ENCODE assay signal across 8 mouse cellular contexts in genomic region chr14:75130501-75131318, GRCm38 (mm10). TPM values are rescaled to one million over a fixed set of nuclear protein-coding genes. Genes with fewer than 3 reads are reported as not detected.
A peak's percentile ranks its signal among the peaks of the same experiment; 100 is the strongest.
DNase-seq lines count a peak whose midpoint lies in the region; ATAC-seq and TF ChIP-seq lines count a peak whose summit lies in the region.

Lrrc63 (minus strand) TSS chr14:75130881.
Lcp1 (plus strand) TSS chr14:75131101.

- peak within 1 kb of the TSS; percentile 66 for H3K4me3 ChIP-seq in erythroblast, embryonic 14.5 days (replicated peaks)
- H3K4me3 ChIP-seq in heart, embryonic 13.5 days: peak within 1 kb of the TSS; percentile 77
- H3K4me3 ChIP-seq in kidney, postnatal 0 days (replicated peaks; ENCODE audit: low read depth, low read length): peak within 1 kb of the TSS; percentile 46
- peak within 1 kb of the TSS; percentile 75 for H3K4me3 ChIP-seq in liver, embryonic 12.5 days

- H3K27ac ChIP-seq in heart, embryonic 13.5 days (replicated peaks): peak within 1 kb of the TSS; percentile 63
- H3K27ac ChIP-seq in kidney, postnatal 0 days: no peak within 1 kb of the TSS
- peak within 1 kb of the TSS; percentile 71 for H3K27ac ChIP-seq in liver, embryonic 12.5 days

- no peaks in the 10 kb centered on the region for H3K36me3 ChIP-seq in erythroblast, embryonic 14.5 days (ENCODE audit: control insufficient read depth)
- H3K36me3 ChIP-seq in heart, embryonic 13.5 days: no peaks in the 10 kb centered on the region
- H3K36me3 ChIP-seq in kidney, postnatal 0 days (ENCODE audit: insufficient read depth, low read length): no peaks in the 10 kb centered on the region
- H3K36me3 ChIP-seq in liver, embryonic 12.5 days: no peaks in the 10 kb centered on the region
- no peaks in the 10 kb centered on the region for H3K36me3 ChIP-seq in splenic B cell, adult 2 months (ENCODE audit: control insufficient read depth, insufficient read depth, low read length, poor library complexity, severe bottlenecking)

- TF ChIP-seq CTCF in brain, embryonic 14.5 days (IDR thresholded peaks at IDR 0.05; ENCODE audit: borderline replicate concordance, extremely low read depth, insufficient read depth, insufficient read length): no peak
- no peak for TF ChIP-seq CTCF in kidney, postnatal 0 days (IDR thresholded peaks at IDR 0.05; ENCODE audit: low read depth)

- no peak for TF ChIP-seq POLR2A in brain, embryonic 14.5 days (IDR thresholded peaks at IDR 0.05; ENCODE audit: borderline replicate concordance, extremely low read depth, insufficient read depth, insufficient read length, poor library complexity, severe bottlenecking)

- no peaks in the 10 kb centered on the region for H3K9me3 ChIP-seq in erythroblast, embryonic 14.5 days (ENCODE audit: control insufficient read depth, low read length)
- H3K9me3 ChIP-seq in heart, embryonic 13.5 days: no peaks in the 10 kb centered on the region
- no peaks in the 10 kb centered on the region for H3K9me3 ChIP-seq in kidney, postnatal 0 days (replicated peaks; ENCODE audit: low read length)
- no peaks in the 10 kb centered on the region for H3K9me3 ChIP-seq in liver, embryonic 12.5 days (replicated peaks)

- peaks cover 68% of the 10 kb centered on the region for H3K27me3 ChIP-seq in erythroblast, embryonic 14.5 days (ENCODE audit: control insufficient read depth)
- H3K27me3 ChIP-seq in heart, embryonic 13.5 days (replicated peaks): peaks cover 13% of the 10 kb centered on the region
- H3K27me3 ChIP-seq in kidney, postnatal 0 days (ENCODE audit: insufficient read depth, low read length): no peaks in the 10 kb centered on the region
- H3K27me3 ChIP-seq in liver, embryonic 12.5 days (replicated peaks): peaks cover 21% of the 10 kb centered on the region
- no peaks in the 10 kb centered on the region for H3K27me3 ChIP-seq in splenic B cell, adult 2 months (ENCODE audit: control insufficient read depth, insufficient read depth, low read length, poor library complexity, severe bottlenecking)

- WGBS in heart, embryonic 13.5 days: under 1% methylated on average over 42 of the region's 42 CpGs
- under 1% methylated on average over 42 of the region's 42 CpGs for WGBS in kidney, postnatal 0 days
- 1% methylated on average over 40 of the region's 42 CpGs for WGBS in liver, embryonic 12.5 days (ENCODE audit: insufficient replicate concordance)

- peak; percentile 92 for DNase-seq in A20 (ENCODE audit: low read depth, low spot score)
- peak; percentile 84 for DNase-seq in brain, embryonic 14.5 days (ENCODE audit: low read depth)
- DNase-seq in kidney, postnatal 0 days (ENCODE audit: low spot score): peak; percentile 82
- peak; percentile 77 for DNase-seq in naive thymus-derived CD4-positive, alpha-beta T cell, adult 2 months (ENCODE audit: low read depth)
- DNase-seq in splenic B cell, adult 2 months (ENCODE audit: low read depth, low spot score): peak; percentile 88

- peak; percentile 91 for ATAC-seq in heart, embryonic 13.5 days (ENCODE audit: extremely low read depth, insufficient number of reproducible peaks, low FRiP score, low TSS enrichment)
- ATAC-seq in kidney, postnatal 0 days (replicated peaks; ENCODE audit: low FRiP score, low read depth): peak; percentile 87
- peak; percentile 97 for ATAC-seq in liver, embryonic 12.5 days

- peaks cover 26% of the 10 kb centered on the region for H3K4me1 ChIP-seq in erythroblast, embryonic 14.5 days (ENCODE audit: control insufficient read depth)
- peaks cover 7% of the 10 kb centered on the region; the same call in 1 of the 2 replicates for H3K4me1 ChIP-seq in heart, embryonic 13.5 days
- 0 out of 2 replicates have a peak, but pooled peaks cover 4% of the 10 kb centered on the region for H3K4me1 ChIP-seq in kidney, postnatal 0 days (replicated peaks; ENCODE audit: insufficient read depth, low read length)
- peaks cover 37% of the 10 kb centered on the region for H3K4me1 ChIP-seq in liver, embryonic 12.5 days

- peak within 1 kb of the TSS; percentile 95 for H3K4me2 ChIP-seq in heart, embryonic 13.5 days
- peak within 1 kb of the TSS; percentile 85 for H3K4me2 ChIP-seq in kidney, postnatal 0 days (ENCODE audit: low read length)
- peak within 1 kb of the TSS; percentile 94 for H3K4me2 ChIP-seq in liver, embryonic 12.5 days

- peak within 1 kb of the TSS; percentile 77 for H3K9ac ChIP-seq in heart, embryonic 13.5 days
- H3K9ac ChIP-seq in kidney, postnatal 0 days (ENCODE audit: low read depth, low read length): peak within 1 kb of the TSS; percentile 41; the same call in 1 of the 2 replicates
- peak within 1 kb of the TSS; percentile 79 for H3K9ac ChIP-seq in liver, embryonic 12.5 days

RNA-seq across cellular contexts. Expression of gene Lrrc63, which starts in this region (rescaled TPM):
- polyA plus RNA-seq in brain, embryonic 14.5 days (2012; rRNA removed): 0.05 TPM in 2 replicates
- not detected in 2 replicates for polyA plus RNA-seq in erythroblast, embryonic 14.5 days (2012)
- 0.11 TPM in 1 of 2 replicates, not detected in the other for polyA plus RNA-seq in heart, embryonic 13.5 days (2015; fragmentation: Nextera tagmentation; extraction: Ambion mirVana)
- polyA plus RNA-seq in kidney, postnatal 0 days (2015; fragmentation: Nextera tagmentation; extraction: Ambion mirVana): not detected in 2 replicates
- polyA plus RNA-seq in liver, embryonic 12.5 days (2016; fragmentation: Nextera tagmentation; extraction: Ambion mirVana): not detected in 2 replicates

RNA-seq across cellular contexts. Expression of gene Lcp1, which starts in this region (rescaled TPM):
- polyA plus RNA-seq in brain, embryonic 14.5 days (2012; rRNA removed): 3.6 and 7.4 TPM in 2 replicates
- polyA plus RNA-seq in erythroblast, embryonic 14.5 days (2012): 0.15 and 0.19 TPM in 2 replicates
- polyA plus RNA-seq in heart, embryonic 13.5 days (2015; fragmentation: Nextera tagmentation; extraction: Ambion mirVana): 24.5 and 29.1 TPM in 2 replicates
- polyA plus RNA-seq in kidney, postnatal 0 days (2015; fragmentation: Nextera tagmentation; extraction: Ambion mirVana): 14.1 and 15.4 TPM in 2 replicates
- polyA plus RNA-seq in liver, embryonic 12.5 days (2016; fragmentation: Nextera tagmentation; extraction: Ambion mirVana): 36.2 and 39.8 TPM in 2 replicates
